In the genomic region with DNA sequence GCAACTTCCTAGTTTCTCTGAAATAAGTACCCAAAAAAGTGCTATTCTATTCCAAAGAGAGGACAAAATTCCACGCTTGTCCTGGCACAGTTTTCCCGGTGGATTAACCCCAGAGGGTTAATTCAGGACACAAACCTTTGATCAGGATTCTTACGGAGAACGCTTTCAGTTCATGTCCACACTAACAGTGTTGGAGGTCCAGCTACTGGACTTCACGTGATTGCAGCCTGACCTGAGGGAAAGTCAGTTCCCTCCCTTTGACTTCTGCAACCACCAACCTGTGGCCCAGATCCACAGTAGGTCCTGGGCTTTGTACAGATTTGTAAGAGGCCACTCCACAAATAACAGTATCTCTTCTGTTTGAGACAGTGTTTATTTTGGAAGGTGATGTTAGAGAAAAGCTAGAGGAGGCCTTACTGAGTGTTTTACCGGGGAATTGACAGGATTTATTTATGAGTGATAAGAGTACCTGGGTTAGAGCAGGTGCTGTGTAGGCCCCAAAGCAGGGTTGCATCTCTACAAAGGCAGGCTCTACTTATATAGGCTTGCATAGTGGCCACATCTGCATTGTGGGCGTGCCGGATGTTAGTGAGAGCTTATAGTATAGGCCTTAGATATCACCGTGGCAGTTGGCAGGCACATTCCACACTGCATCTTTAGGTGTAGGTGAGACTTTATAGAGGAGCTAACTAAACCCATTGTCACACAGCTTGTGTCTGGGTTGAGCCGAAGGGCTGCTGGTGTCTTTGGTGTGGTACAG, we compare ENCODE assay signal across 18 mouse cellular contexts. TPM values are rescaled to one million over a fixed set of nuclear protein-coding genes. Genes with fewer than 3 reads are reported as not detected.
DNase-seq lines count a peak whose midpoint lies in the region; ATAC-seq lines count a peak whose summit lies in the region.
"Had no signal": no experiment of that assay in that cellular context is flagged by ENCODE, and none has a peak within 500 bp of the region (broad histone marks: within the 10 kb centered on the region; RNA-seq: fewer than 3 reads in every experiment).

No protein-coding gene starts in this region.

- no peak overlapping the region for H3K4me3 ChIP-seq in kidney, embryonic 15.5 days (replicated peaks)
- H3K4me3 ChIP-seq: erythroblast, embryonic 14.5 days; forebrain, embryonic 15.5 days; hindbrain, embryonic 12.5 days; midbrain, embryonic 12.5 days had no signal

- no peak for ATAC-seq in kidney, embryonic 15.5 days (replicated peaks; ENCODE audit: low FRiP score)
- ATAC-seq: forebrain, embryonic 15.5 days; inflammation-experienced regulatory T-cells, adult 6 months had no signal

- no peaks in the 10 kb centered on the region for H3K27me3 ChIP-seq in kidney, embryonic 15.5 days
- H3K27me3 ChIP-seq: forebrain, embryonic 15.5 days; hindbrain, embryonic 12.5 days had no signal

- 73% methylated on average over 10 of the region's 10 CpGs for WGBS in kidney, embryonic 15.5 days

- H3K36me3 ChIP-seq in kidney, embryonic 15.5 days = no peaks in the 10 kb centered on the region
- H3K36me3 ChIP-seq: forebrain, embryonic 15.5 days; hindbrain, embryonic 12.5 days; midbrain, embryonic 12.5 days had no signal

- no peaks in the 10 kb centered on the region for H3K9me3 ChIP-seq in kidney, embryonic 15.5 days (replicated peaks)
- H3K9me3 ChIP-seq: forebrain, embryonic 15.5 days; hindbrain, embryonic 12.5 days; midbrain, embryonic 12.5 days had no signal

- H3K27ac ChIP-seq in kidney, embryonic 15.5 days = no peak overlapping the region
- H3K27ac ChIP-seq: forebrain, embryonic 15.5 days; hindbrain, embryonic 12.5 days; macrophage; midbrain, embryonic 12.5 days had no signal

- DNase-seq in kidney, adult 11 months = peak; percentile 85
- DNase-seq in adipocyte (ENCODE audit: low spot score) = peak; percentile 40
- DNase-seq in adrenal gland, postnatal 25 days = peak; percentile 12
- DNase-seq in kidney, postnatal 36 days = peak; percentile 77 to 86
- DNase-seq in right cerebral cortex, postnatal 25 days = no peak
- DNase-seq in layer of hippocampus, adult 8-10 months (ENCODE audit: low spot score in 2 of 2) = no peak
- no peak for DNase-seq in spleen, postnatal 4 days (ENCODE audit: low spot score in 2 of 2)
- DNase-seq: cerebellum, adult 18-20 months; layer of hippocampus, adult 9-11 months; lung, embryonic 14.5 days; right cerebral cortex, postnatal 4 days had no signal

- H3K9ac ChIP-seq in kidney, embryonic 15.5 days = no peak overlapping the region
- H3K9ac ChIP-seq: forebrain, embryonic 15.5 days; hindbrain, embryonic 12.5 days; lung, embryonic 14.5 days; midbrain, embryonic 12.5 days had no signal

- no peak overlapping the region for H3K4me2 ChIP-seq in kidney, embryonic 15.5 days
- H3K4me2 ChIP-seq: forebrain, embryonic 15.5 days; hindbrain, embryonic 12.5 days; lung, embryonic 14.5 days; midbrain, embryonic 12.5 days had no signal

- 0 out of 2 replicates have a peak, but pooled peaks cover 4% of the 10 kb centered on the region for H3K4me1 ChIP-seq in kidney, embryonic 15.5 days

RNA-seq across cellular contexts. Expression of gene Gpd2, which starts 15.3 kb away (rescaled TPM):
- polyA plus RNA-seq in kidney, embryonic 15.5 days (2015; fragmentation: Nextera tagmentation; extraction: Ambion mirVana) = 16.1 and 19.3 TPM in 2 replicates
- 72.0 and 94.8 TPM in 2 replicates for total RNA-seq in adrenal gland, postnatal 25 days (2021)
- 100 to 1,000 TPM; 120 to 148 (median 124) TPM for total RNA-seq in layer of hippocampus, adult 8-10 months (2022)

Comparison
In these comparisons a context has a peak if more than half of its experiments do, and no peak if none do; other contexts are left out.
1. DNase-seq: peak in kidney, adult 11 months (single experiment), adipocyte (single experiment), adrenal gland, postnatal 25 days (single experiment) and kidney, postnatal 36 days (2 of 2); none in right cerebral cortex, postnatal 25 days (single experiment), layer of hippocampus, adult 8-10 months (0 of 2) and spleen, postnatal 4 days (0 of 2).